Mouse (Mus musculus): ENCODE measurements at regions not wholly inside any gene's neighbourhood (a gene's known extent, or its start where the extent isn't known, plus 50 kb on each side); places are given as distances from the start of the nearest gene placed in this dataset.

GRCm38 (mm10) chr15:62350862-62351757 lies 1428.3 kb upstream of the A1bg start:
- no peak for TF ChIP-seq CTCF (IDR thresholded peaks at IDR 0.05; ENCODE audit: control insufficient read depth, insufficient read depth, insufficient replicate concordance, low read depth, low read length)
- no peak for TF ChIP-seq POLR2A (IDR thresholded peaks at IDR 0.05; ENCODE audit: control insufficient read depth, low read depth, low read length)

Data from testis, adult 2 months (tissue).